Mouse (Mus musculus): ENCODE results near the gene Cacnb1. TPM values are rescaled to one million over a fixed set of nuclear protein-coding genes. Genes with fewer than 3 reads are reported as not detected.

The Cacnb1 gene
- polyA plus RNA-seq, 1 experiment from 2014 or later: 37.1 TPM

DNA sequence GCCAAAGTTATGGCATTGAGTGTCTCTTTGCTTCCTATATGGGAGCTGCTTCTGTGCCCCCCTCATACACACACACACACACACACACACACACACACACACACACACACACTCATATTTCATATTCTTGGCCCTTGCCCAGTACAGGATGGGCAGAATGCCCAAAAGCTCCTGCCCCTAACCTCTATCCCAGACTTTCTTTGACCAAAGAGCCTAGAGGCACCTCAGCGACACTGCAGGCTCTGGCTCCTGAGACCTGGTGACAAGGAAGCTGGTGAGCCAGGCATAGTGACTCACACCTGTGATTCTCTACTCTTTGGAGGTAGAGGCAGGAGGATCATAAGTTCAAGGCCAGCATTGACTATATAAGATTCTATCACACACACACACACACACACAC lies 2.1 kb downstream of the Cacnb1 start:
- no peak overlapping the region for H3K27ac ChIP-seq (ENCODE audit: low read depth, low read length)
- peak overlapping the region; percentile 52 for H3K9ac ChIP-seq (replicated peaks; ENCODE audit: low read depth, low read length)
- H3K9me3 ChIP-seq (ENCODE audit: control insufficient read depth, low read length): no peaks in the 10 kb centered on the region
- peaks cover 34% of the 10 kb centered on the region for H3K4me1 ChIP-seq (ENCODE audit: control insufficient read depth, insufficient read depth, low read length)
- peak overlapping the region; percentile 61 for H3K4me2 ChIP-seq (ENCODE audit: low read depth, low read length)
- H3K4me3 ChIP-seq (ENCODE audit: low read depth, low read length): peak overlapping the region; percentile 89
- WGBS: 76% methylated on average over 1 of the region's 1 CpGs
- no peak for ATAC-seq (ENCODE audit: low read depth)
- peaks cover 22% of the 10 kb centered on the region for H3K36me3 ChIP-seq (ENCODE audit: control insufficient read depth, insufficient read depth, low read length)
- H3K27me3 ChIP-seq (ENCODE audit: control insufficient read depth, insufficient read depth, low read length): no peaks in the 10 kb centered on the region

DNA sequence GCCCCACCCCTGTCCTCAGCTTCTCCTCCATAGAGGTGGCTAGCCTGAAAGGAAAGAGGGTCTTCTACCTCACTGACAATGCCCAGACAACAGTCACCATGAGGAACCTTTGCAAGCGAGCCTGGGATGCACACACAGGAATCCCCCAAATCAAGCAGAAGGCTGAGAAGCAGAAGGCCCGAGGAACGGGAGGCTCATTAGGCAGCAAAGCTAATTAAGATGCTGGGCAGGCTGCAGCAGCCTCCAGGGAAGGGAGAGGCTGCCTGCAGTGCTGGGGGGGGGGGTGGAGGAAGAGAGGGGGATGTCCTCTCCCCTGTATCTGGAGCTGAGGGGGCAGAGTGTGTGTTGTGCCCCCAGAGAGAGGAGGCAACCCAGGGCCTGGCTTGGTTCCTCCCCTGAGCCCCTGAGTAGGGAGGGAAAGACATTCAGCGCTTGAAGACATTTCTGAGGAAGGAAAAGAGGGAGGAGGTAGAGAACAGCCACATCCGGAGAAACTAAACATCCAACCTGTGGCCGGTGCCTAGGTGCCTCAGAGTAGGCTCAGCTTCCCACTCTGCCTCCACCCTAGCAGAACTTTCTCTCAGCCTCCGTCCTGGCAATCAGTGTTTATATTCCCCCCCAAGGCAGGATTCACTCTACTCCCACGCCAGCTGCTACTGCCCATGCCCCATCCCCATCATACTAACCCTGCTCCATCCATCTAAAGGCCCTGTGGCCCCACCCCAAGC lies 2.8 kb downstream of the Cacnb1 start:
- H3K4me3 ChIP-seq (ENCODE audit: low read depth, low read length): no peak overlapping the region
- H3K27ac ChIP-seq (ENCODE audit: low read depth, low read length): peak overlapping the region; percentile 76
- no peaks in the 10 kb centered on the region for H3K27me3 ChIP-seq (ENCODE audit: control insufficient read depth, insufficient read depth, low read length)
- 23% methylated on average over 8 of the region's 8 CpGs for WGBS
- peak overlapping the region; percentile 61 for H3K4me2 ChIP-seq (ENCODE audit: low read depth, low read length)
- peaks cover 24% of the 10 kb centered on the region for H3K36me3 ChIP-seq (ENCODE audit: control insufficient read depth, insufficient read depth, low read length)
- H3K9ac ChIP-seq (replicated peaks; ENCODE audit: low read depth, low read length): peak overlapping the region; percentile 52
- no peaks in the 10 kb centered on the region for H3K9me3 ChIP-seq (ENCODE audit: control insufficient read depth, low read length)
- no peak for ATAC-seq (ENCODE audit: low read depth)
- peaks cover 32% of the 10 kb centered on the region for H3K4me1 ChIP-seq (ENCODE audit: control insufficient read depth, insufficient read depth, low read length)

DNA sequence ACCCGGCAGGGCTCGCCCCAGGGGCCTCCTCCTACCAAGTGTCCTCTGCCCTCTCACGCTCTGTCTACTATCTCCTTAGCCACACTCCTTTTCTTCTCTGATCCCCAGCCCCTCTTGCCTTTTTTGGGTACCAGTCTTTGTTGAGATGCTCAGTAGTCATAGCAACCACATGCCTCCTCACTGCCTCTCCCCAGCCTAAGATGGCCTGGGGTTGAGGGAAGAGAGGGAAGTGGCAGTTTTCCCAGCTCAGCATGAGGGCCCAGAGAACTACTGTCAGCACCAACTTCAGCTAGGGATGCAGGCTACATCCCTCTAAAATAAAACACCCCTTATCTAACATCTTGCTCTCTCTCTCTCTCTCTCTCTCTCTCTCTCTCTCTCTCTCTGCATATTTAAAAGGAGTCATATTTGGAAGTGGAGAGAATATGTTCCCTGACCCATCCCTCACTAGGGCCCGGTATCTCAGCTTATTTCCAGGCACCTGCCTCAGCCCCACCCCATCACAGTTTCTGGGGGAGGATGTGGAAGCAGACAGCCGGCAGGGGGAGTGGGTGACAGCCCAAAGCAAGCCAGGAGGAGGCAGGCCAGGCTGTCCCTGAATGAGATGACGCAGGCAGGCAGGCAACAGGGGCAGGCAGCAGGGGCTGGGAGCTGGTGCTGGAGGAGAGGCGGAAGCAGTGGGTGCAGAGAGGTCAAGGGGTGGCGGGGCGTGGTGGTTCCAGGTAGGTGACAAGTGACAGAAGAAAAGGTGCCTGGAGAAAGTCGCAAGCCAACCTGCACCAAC lies 3.8 kb downstream of the Cacnb1 start:
- H3K27me3 ChIP-seq (ENCODE audit: control insufficient read depth, insufficient read depth, low read length): no peaks in the 10 kb centered on the region
- H3K4me3 ChIP-seq (ENCODE audit: low read depth, low read length): no peak overlapping the region
- H3K9ac ChIP-seq (replicated peaks; ENCODE audit: low read depth, low read length): peak overlapping the region; percentile 52; the same call in 1 of the 2 replicates
- H3K4me2 ChIP-seq (ENCODE audit: low read depth, low read length): peak overlapping the region; percentile 61; the same call in 1 of the 2 replicates
- peaks cover 32% of the 10 kb centered on the region for H3K4me1 ChIP-seq (ENCODE audit: control insufficient read depth, insufficient read depth, low read length)
- WGBS: 31% methylated on average over 10 of the region's 10 CpGs
- peaks cover 30% of the 10 kb centered on the region for H3K36me3 ChIP-seq (ENCODE audit: control insufficient read depth, insufficient read depth, low read length)
- H3K27ac ChIP-seq (ENCODE audit: low read depth, low read length): peak overlapping the region; percentile 76; the same call in 1 of the 2 replicates
- no peak for ATAC-seq (ENCODE audit: low read depth)
- no peaks in the 10 kb centered on the region for H3K9me3 ChIP-seq (ENCODE audit: control insufficient read depth, low read length)

GRCm38 (mm10) chr11:98018222-98018621 lies 4.6 kb downstream of the Cacnb1 start:
- no peak for ATAC-seq (ENCODE audit: low read depth)
- H3K27ac ChIP-seq (ENCODE audit: low read depth, low read length): no peak overlapping the region
- no peak overlapping the region for H3K9ac ChIP-seq (replicated peaks; ENCODE audit: low read depth, low read length)
- 83% methylated on average over 6 of the region's 6 CpGs for WGBS
- H3K27me3 ChIP-seq (ENCODE audit: control insufficient read depth, insufficient read depth, low read length): no peaks in the 10 kb centered on the region
- peaks cover 29% of the 10 kb centered on the region for H3K4me1 ChIP-seq (ENCODE audit: control insufficient read depth, insufficient read depth, low read length)
- no peak overlapping the region for H3K4me3 ChIP-seq (ENCODE audit: low read depth, low read length)
- H3K36me3 ChIP-seq (ENCODE audit: control insufficient read depth, insufficient read depth, low read length): peaks cover 32% of the 10 kb centered on the region
- H3K4me2 ChIP-seq (ENCODE audit: low read depth, low read length): no peak overlapping the region
- H3K9me3 ChIP-seq (ENCODE audit: control insufficient read depth, low read length): no peaks in the 10 kb centered on the region

DNA sequence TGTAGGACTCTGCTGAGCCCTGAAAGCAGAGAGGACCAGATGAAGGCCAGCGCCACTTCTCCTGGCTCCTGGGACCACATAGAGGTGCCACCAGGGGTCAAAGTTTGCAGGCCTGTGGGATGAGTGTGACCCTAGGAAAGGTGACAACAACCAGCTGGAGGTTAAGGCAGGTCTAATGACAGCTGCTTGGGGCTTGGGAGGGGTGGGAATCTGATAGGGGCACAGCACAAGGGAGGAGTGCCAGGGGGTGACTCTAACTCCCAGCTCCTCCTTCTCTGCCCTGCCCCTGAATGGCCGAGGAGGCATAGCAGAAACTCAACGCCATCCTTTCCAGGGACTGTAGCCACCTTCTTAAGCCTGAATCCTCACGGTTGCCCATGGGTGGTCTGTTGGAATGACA lies 6.0 kb downstream of the Cacnb1 start:
- WGBS: 93% methylated on average over 4 of the region's 4 CpGs
- Histone ChIP-seq H3K9me3 (ENCODE audit: control insufficient read depth, low read length) (no peaks in the 10 kb centered on the region), H3K27ac (ENCODE audit: low read depth, low read length) (no peak overlapping the region), H3K4me2 (ENCODE audit: low read depth, low read length) (no peak overlapping the region), H3K9ac (replicated peaks; ENCODE audit: low read depth, low read length) (no peak overlapping the region), H3K27me3 (ENCODE audit: control insufficient read depth, insufficient read depth, low read length) (no peaks in the 10 kb centered on the region), H3K4me1 (ENCODE audit: control insufficient read depth, insufficient read depth, low read length) (peaks cover 25% of the 10 kb centered on the region), H3K36me3 (ENCODE audit: control insufficient read depth, insufficient read depth, low read length) (peaks cover 42% of the 10 kb centered on the region), H3K4me3 (ENCODE audit: low read depth, low read length) (no peak overlapping the region)
- no peak for ATAC-seq (ENCODE audit: low read depth)

DNA sequence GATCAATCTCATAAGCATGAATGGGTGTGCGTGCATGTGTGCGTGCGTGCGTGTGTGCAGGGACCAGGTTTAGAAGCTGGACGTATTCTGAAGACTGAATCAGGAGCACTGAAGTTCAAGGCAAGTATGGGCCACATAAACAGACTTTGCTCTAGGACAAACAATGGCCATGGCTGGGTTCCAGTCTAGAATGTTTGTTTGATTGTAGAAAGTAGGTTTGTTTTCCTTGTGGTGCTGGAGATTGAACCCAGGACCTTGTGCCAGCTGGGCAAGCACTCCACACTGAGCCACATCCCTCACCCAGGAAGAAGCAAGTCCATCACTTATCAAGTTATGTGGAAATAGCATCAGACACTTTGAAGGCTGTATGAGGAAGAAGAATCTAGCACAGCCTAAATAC lies 6.7 kb downstream of the Cacnb1 start:
- Histone ChIP-seq H3K4me3 (ENCODE audit: low read depth, low read length) (no peak overlapping the region), H3K9ac (replicated peaks; ENCODE audit: low read depth, low read length) (no peak overlapping the region), H3K4me2 (ENCODE audit: low read depth, low read length) (no peak overlapping the region), H3K27me3 (ENCODE audit: control insufficient read depth, insufficient read depth, low read length) (no peaks in the 10 kb centered on the region), H3K4me1 (ENCODE audit: control insufficient read depth, insufficient read depth, low read length) (peaks cover 21% of the 10 kb centered on the region), H3K36me3 (ENCODE audit: control insufficient read depth, insufficient read depth, low read length) (peaks cover 49% of the 10 kb centered on the region), H3K9me3 (ENCODE audit: control insufficient read depth, low read length) (no peaks in the 10 kb centered on the region), H3K27ac (ENCODE audit: low read depth, low read length) (no peak overlapping the region)
- no peak for ATAC-seq (ENCODE audit: low read depth)
- WGBS: 95% methylated on average over 5 of the region's 5 CpGs

- no peak overlapping the region for H3K27ac ChIP-seq (ENCODE audit: low read depth, low read length)
- ATAC-seq (ENCODE audit: low read depth): no peak
- no peak overlapping the region for H3K4me3 ChIP-seq (ENCODE audit: low read depth, low read length)
- no peak overlapping the region for H3K9ac ChIP-seq (replicated peaks; ENCODE audit: low read depth, low read length)
- H3K27me3 ChIP-seq (ENCODE audit: control insufficient read depth, insufficient read depth, low read length): no peaks in the 10 kb centered on the region
- H3K4me2 ChIP-seq (ENCODE audit: low read depth, low read length): no peak overlapping the region
- no peaks in the 10 kb centered on the region for H3K4me1 ChIP-seq (ENCODE audit: control insufficient read depth, insufficient read depth, low read length)
- WGBS: 87% methylated on average over 10 of the region's 10 CpGs
- H3K36me3 ChIP-seq (ENCODE audit: control insufficient read depth, insufficient read depth, low read length): peaks cover 66% of the 10 kb centered on the region
- no peaks in the 10 kb centered on the region for H3K9me3 ChIP-seq (ENCODE audit: control insufficient read depth, low read length)
These were observed 10.0 kb downstream of the Cacnb1 start for GRCm38 (mm10) chr11:98012831-98013230.

DNA sequence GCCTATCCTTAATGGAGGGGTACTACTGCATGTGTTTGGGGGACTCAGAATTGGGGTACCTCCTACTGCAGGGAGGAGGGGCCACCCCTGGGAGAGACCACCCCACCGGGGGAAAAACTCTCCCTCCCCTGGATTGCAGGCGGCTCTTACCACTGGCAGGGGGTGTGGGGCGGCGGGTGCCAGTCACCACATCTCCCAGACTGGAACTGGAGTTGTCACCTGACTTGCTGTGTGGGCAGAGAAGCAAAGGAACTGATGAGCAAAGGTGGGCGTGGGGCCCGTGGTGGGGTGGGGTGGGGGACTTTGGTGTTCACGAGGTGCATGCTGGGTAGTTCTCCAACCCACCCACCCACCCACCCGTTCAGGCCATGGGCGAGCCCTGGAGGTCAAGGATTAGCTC lies 11.1 kb downstream of the Cacnb1 start:
- no peak for ATAC-seq (ENCODE audit: low read depth)
- H3K27ac ChIP-seq (ENCODE audit: low read depth, low read length): no peak overlapping the region
- H3K4me3 ChIP-seq (ENCODE audit: low read depth, low read length): no peak overlapping the region
- no peaks in the 10 kb centered on the region for H3K4me1 ChIP-seq (ENCODE audit: control insufficient read depth, insufficient read depth, low read length)
- H3K9ac ChIP-seq (replicated peaks; ENCODE audit: low read depth, low read length): no peak overlapping the region
- no peak overlapping the region for H3K4me2 ChIP-seq (ENCODE audit: low read depth, low read length)
- peaks cover 60% of the 10 kb centered on the region for H3K36me3 ChIP-seq (ENCODE audit: control insufficient read depth, insufficient read depth, low read length)
- 72% methylated on average over 9 of the region's 9 CpGs for WGBS
- H3K9me3 ChIP-seq (ENCODE audit: control insufficient read depth, low read length): no peaks in the 10 kb centered on the region
- no peaks in the 10 kb centered on the region for H3K27me3 ChIP-seq (ENCODE audit: control insufficient read depth, insufficient read depth, low read length)

GRCm38 (mm10) chr11:98008087-98008486 lies 14.7 kb downstream of the Cacnb1 start:
- Histone ChIP-seq H3K27me3 (ENCODE audit: control insufficient read depth, insufficient read depth, low read length) (no peaks in the 10 kb centered on the region), H3K4me1 (ENCODE audit: control insufficient read depth, insufficient read depth, low read length) (no peaks in the 10 kb centered on the region), H3K27ac (ENCODE audit: low read depth, low read length) (no peak overlapping the region), H3K4me2 (ENCODE audit: low read depth, low read length) (no peak overlapping the region), H3K9ac (replicated peaks; ENCODE audit: low read depth, low read length) (no peak overlapping the region), H3K9me3 (ENCODE audit: control insufficient read depth, low read length) (no peaks in the 10 kb centered on the region), H3K36me3 (ENCODE audit: control insufficient read depth, insufficient read depth, low read length) (peaks cover 59% of the 10 kb centered on the region), H3K4me3 (ENCODE audit: low read depth, low read length) (no peak overlapping the region)
- WGBS: 87% methylated on average over 11 of the region's 11 CpGs
- no peak for ATAC-seq (ENCODE audit: low read depth)

All from neural tube, embryonic 14.5 days (tissue).